Mouse (Mus musculus) midbrain, embryonic 14.5 days (tissue): ENCODE measurements at regions not wholly inside any gene's neighbourhood (a gene's known extent, or its start where the extent isn't known, plus 50 kb on each side); places are given as distances from the start of the nearest gene placed in this dataset.
A peak's percentile ranks its signal among the peaks of the same experiment; 100 is the strongest.
"Not testable (repeated sequence)": the region's sequence is repeated elsewhere in the genome, so short reads cannot be mapped to it uniquely, and the experiment has no call there.

Source experiments
- ATAC-seq: fragments of 200-750 bp; cut with Nextera tagmentation; 2 replicates; pipeline ENCODE4 v1.8.0; 2017; ENCODE audit warnings: moderate number of reproducible peaks, moderate library complexity; ENCODE audit not compliant: low FRiP score, low TSS enrichment
- DNase-seq: peaks from one replicate; pipeline ENCODE4 v3.0.0-alpha.2; 2015
- H3K27ac ChIP-seq: fragments of 300-500 bp; sonication (generic); replicated peaks from 2 replicates; pipeline ENCODE4 v1.5.1; 2014; ENCODE audit warnings: mild to moderate bottlenecking, low read depth, low read length, moderate library complexity
- H3K27me3 ChIP-seq: fragments of 300-500 bp; sonication (generic); 2 replicates; pipeline ENCODE4 v1.6.1; 2014; ENCODE audit warnings: low read length, control low read depth, mixed read lengths; ENCODE audit not compliant: control insufficient read depth, insufficient read depth
- H3K36me3 ChIP-seq: fragments of 300-500 bp; sonication (generic); 2 replicates; pipeline ENCODE4 v1.6.1; 2014; ENCODE audit warnings: low read length, control low read depth; ENCODE audit not compliant: control insufficient read depth, insufficient read depth
- H3K4me1 ChIP-seq: fragments of 300-500 bp; sonication (generic); 2 replicates; pipeline ENCODE4 v1.6.1; 2014; ENCODE audit warnings: mild to moderate bottlenecking, antibody characterized with exemption, low read length, control low read depth; ENCODE audit not compliant: control insufficient read depth, insufficient read depth
- H3K4me2 ChIP-seq: fragments of 300-500 bp; sonication (generic); 2 replicates; pipeline ENCODE4 v1.6.1; 2014; ENCODE audit warnings: mild to moderate bottlenecking, low read length, moderate library complexity
- H3K4me3 ChIP-seq: fragments of 300-500 bp; sonication (generic); replicated peaks from 2 replicates; pipeline ENCODE4 v1.5.1; 2014; ENCODE audit warnings: low read depth, low read length
- H3K9ac ChIP-seq: fragments of 300-500 bp; sonication (generic); replicated peaks from 2 replicates; pipeline ENCODE4 v1.6.1; 2014; ENCODE audit warnings: mild to moderate bottlenecking, low read length, moderate library complexity
- H3K9me3 ChIP-seq: fragments of 300-500 bp; sonication (generic); 2 replicates; pipeline ENCODE4 v1.6.1; 2016; ENCODE audit warnings: low read length, control low read depth, mixed read lengths; ENCODE audit not compliant: control insufficient read depth
- WGBS: fragments of 180-500 bp; shearing (Covaris S2); extraction: QIAGEN DNeasy Blood & Tissue Kit; methylation state at CpG from one replicate; pipeline ENCODE4 v1.1.7; 2014; 5-methylcytosine and 5-hydroxymethylcytosine counted together

DNA sequence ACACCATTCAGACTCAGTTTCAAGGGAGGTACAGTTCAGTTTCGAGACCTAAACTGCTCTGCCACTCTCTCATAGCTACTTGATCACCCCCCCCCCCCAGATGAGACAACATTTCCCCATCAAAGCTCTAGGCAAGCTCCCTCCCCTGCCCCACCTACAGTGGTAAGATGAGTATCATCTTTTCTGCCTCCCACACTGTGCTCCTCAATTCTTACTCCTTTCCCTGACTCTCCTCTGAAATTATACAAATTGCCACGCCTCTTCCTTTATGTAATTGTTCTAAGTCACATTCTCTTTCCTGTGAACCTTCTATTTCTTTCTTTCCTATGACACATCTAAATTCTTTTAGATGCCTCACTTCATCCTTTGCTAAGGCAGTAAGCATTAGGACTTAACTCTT is 321.6 kb downstream of the Htr1b start:
- no peak overlapping the region for H3K4me2 ChIP-seq
- H3K36me3 ChIP-seq: no peaks in the 10 kb centered on the region
- DNase-seq: no peak
- no peaks in the 10 kb centered on the region for H3K4me1 ChIP-seq
- H3K9ac ChIP-seq: no peak overlapping the region
- no peaks in the 10 kb centered on the region for H3K27me3 ChIP-seq
- H3K4me3 ChIP-seq: no peak overlapping the region
- WGBS: 88% methylated on average over 2 of the region's 2 CpGs
- no peaks in the 10 kb centered on the region for H3K9me3 ChIP-seq
- ATAC-seq: no peak
- H3K27ac ChIP-seq: no peak overlapping the region

DNA sequence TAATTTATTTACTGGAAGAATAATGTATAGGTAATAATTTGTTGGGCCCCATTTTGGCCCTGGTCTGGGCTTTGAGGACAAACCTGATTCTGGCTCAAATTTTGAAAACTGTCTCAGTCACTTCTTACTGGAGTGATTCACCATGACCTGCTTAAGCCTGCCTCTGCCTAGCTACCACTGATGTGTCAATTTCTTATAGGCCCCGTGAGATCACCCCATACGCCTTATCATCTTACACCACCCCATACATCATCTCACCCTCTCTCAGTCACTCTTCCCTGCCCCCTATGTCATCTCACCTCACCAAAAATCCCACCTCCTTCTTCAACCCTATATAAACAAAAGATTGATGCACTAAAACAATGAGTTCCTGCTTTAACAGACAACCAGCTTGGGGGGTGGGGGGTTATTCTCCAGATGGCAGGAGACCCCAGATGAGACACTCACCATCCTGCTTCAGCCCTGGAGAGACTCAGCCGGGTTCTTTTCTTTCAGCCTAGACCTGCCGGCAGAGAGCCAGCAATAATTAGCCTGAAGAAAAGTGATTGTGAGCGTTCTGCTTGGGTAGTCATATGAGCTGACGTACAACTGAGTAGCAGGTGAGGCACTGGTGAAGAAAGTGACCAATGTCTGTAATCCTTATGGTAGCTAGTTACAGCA is 325.0 kb downstream of the Htr1b start:
- Histone ChIP-seq H3K4me2 (no peak overlapping the region), H3K27ac (no peak overlapping the region), H3K4me1 (no peaks in the 10 kb centered on the region), H3K9me3 (no peaks in the 10 kb centered on the region), H3K27me3 (no peaks in the 10 kb centered on the region), H3K4me3 (no peak overlapping the region), H3K9ac (no peak overlapping the region), H3K36me3 (no peaks in the 10 kb centered on the region)
- ATAC-seq (peak; percentile 34; the same call in 1 of the 2 replicates), DNase-seq (no peak)
- 64% methylated on average over 6 of the region's 6 CpGs for WGBS

DNA sequence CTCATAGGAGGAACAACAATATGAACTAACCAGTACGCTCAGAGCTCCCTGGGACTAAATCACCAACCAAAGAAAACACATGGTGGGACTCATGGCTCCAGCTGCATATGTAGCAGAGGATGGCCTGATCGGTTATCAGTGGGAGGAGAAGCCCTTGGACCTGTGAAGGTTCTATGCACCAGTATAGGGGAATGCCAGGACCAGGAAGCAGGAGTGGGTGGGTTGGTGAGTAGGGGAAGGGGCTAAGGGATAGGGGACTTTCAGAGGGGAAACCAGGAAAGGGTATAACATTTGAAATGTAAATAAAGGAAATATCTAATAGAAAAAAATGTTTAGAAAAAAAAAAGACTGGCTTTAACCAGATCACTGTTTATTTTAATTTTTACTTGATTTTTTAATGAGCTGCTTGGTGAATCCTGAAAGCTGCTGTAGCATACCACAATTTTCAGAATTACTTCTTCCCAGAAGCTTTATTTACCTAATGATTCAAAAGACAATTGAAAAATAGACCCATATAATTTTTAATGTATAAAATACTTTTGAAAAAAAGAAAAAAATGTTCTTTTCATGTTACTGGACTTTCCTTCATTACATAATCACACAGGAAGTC is 328.1 kb downstream of the Htr1b start:
- H3K36me3 ChIP-seq: no peaks in the 10 kb centered on the region
- H3K9ac ChIP-seq: no peak overlapping the region
- no peak overlapping the region for H3K4me3 ChIP-seq
- no peaks in the 10 kb centered on the region for H3K27me3 ChIP-seq
- no peak overlapping the region for H3K27ac ChIP-seq
- no peak for DNase-seq
- H3K4me1 ChIP-seq: no peaks in the 10 kb centered on the region
- no peak for ATAC-seq
- no peak overlapping the region for H3K4me2 ChIP-seq
- 92% methylated on average over 2 of the region's 2 CpGs for WGBS
- H3K9me3 ChIP-seq: no peaks in the 10 kb centered on the region

DNA sequence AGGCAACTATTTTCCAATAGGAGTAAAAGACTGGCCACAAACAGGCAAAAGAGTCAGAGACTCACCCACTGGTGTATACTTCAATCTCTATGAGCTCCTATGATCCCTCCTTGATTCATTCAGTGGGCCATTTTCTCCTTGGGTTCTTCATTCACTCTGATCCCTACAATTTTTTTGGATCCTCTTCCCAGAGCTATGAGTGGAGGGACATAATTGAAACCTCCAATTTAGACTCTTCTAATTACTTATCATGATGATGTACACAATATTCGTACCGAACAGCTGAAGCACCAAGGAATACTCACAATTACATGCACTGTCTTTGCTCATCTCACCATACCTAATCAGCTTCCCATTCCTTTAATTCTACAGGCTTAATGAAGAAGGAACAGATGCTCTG is 357.9 kb downstream of the Htr1b start:
- WGBS: 87% methylated on average over 2 of the region's 2 CpGs
- Histone ChIP-seq H3K36me3 (no peaks in the 10 kb centered on the region), H3K27me3 (no peaks in the 10 kb centered on the region), H3K9ac (no peak overlapping the region), H3K4me3 (no peak overlapping the region), H3K4me1 (no peaks in the 10 kb centered on the region), H3K9me3 (no peaks in the 10 kb centered on the region), H3K4me2 (no peak overlapping the region), H3K27ac (no peak overlapping the region)
- ATAC-seq: no peak
- no peak for DNase-seq

DNA sequence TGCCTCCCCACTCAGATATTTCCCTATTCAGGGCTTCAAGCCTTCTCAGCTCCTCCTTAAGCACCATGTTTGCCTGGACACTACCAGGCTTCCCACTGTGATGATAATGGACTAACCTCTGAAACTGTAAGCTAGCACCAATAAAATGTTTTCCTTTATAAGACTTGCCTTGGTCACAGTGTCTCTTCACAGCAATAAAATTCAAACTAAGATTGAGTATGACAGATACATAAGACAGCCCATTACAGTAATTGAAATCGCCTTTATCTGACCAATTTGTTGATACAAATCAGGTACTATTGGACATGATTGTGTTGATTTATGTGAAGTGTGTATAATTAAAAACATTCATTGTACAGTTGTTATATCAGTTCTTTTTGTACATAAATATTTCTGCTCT is 358.3 kb downstream of the Htr1b start:
- WGBS: 77% methylated on average over 1 of the region's 1 CpGs
- no peaks in the 10 kb centered on the region for H3K27me3 ChIP-seq
- no peaks in the 10 kb centered on the region for H3K4me1 ChIP-seq
- no peak for DNase-seq
- no peak overlapping the region for H3K27ac ChIP-seq
- H3K36me3 ChIP-seq: no peaks in the 10 kb centered on the region
- no peaks in the 10 kb centered on the region for H3K9me3 ChIP-seq
- ATAC-seq: no peak
- no peak overlapping the region for H3K4me3 ChIP-seq
- no peak overlapping the region for H3K4me2 ChIP-seq
- no peak overlapping the region for H3K9ac ChIP-seq

DNA sequence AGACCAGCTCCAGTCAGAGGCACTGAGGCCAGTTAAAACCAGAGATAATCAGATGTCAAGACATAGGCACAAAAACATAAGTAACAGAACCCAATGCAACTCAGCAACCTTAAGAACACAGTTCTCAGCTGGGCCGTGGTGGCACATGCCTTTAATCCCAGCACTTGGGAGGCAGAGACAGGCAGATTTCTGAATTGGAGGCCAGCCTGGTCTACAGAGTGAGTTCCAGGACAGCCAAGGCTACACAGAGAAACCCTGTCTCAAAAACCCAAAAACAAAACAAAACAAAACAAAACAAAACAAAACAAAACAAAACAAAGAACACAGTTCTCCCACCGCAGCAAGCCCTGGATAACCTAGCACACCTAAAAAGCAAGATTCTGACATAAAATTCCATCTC is 408.7 kb downstream of the Htr1b start:
- not testable (repeated sequence) for ATAC-seq, H3K27ac ChIP-seq, H3K36me3 ChIP-seq, H3K9me3 ChIP-seq, H3K9ac ChIP-seq, H3K4me1 ChIP-seq, H3K27me3 ChIP-seq, H3K4me2 ChIP-seq, H3K4me3 ChIP-seq, DNase-seq
- WGBS: 96% methylated on average over 2 of the region's 2 CpGs

DNA sequence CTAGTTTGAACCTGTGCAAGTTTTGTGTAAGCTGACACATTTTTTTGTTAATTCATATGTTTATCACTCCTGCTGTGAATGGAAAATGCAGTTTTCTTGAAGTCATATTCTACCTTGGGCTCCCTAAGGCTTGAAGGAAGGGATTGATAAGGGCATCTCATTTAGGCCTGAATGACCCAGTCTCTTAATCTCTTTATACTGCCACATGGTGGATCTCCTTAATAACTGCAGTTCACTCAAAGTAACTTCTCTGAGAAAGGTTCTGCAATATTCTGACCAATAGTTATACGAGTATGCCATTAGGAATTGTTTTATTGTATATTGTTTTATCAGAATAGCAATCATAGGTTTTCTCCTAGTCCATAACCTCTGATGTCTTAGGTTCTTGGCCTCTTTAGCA is 415.7 kb downstream of the Htr1b start:
- H3K9ac ChIP-seq: no peak overlapping the region
- no peaks in the 10 kb centered on the region for H3K36me3 ChIP-seq
- H3K4me3 ChIP-seq: no peak overlapping the region
- no peak overlapping the region for H3K27ac ChIP-seq
- H3K4me2 ChIP-seq: no peak overlapping the region
- H3K27me3 ChIP-seq: no peaks in the 10 kb centered on the region
- no peak for DNase-seq
- H3K4me1 ChIP-seq: no peaks in the 10 kb centered on the region
- WGBS: 80% methylated on average over 1 of the region's 1 CpGs
- no peaks in the 10 kb centered on the region for H3K9me3 ChIP-seq
- no peak for ATAC-seq

DNA sequence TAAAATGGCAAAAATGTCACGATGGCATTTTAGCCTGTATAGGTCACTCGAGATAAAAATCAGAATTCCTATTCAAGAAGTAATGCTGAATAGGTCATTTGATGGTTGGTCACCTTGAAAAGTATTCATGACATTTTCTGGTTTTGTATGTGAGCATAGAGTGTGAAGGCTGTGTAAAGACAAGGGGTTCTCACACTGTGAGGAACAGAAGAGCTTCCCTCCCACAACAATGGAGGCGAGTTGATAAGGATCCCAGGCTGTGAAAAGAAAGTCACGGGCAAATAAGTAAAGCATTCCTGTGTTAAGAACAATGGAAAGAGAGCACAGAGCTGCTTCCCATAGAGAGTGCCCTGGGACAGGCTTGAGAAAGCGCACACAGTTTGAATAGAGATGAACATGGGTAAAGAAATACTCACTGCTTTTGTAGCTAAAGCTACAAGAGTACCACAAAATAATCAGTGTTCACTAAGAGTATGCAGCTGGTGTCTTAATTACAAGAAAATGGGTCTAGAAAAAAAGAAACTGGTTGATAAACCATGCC is 418.0 kb downstream of the Htr1b start:
- peak; percentile 11 for DNase-seq
- no peaks in the 10 kb centered on the region for H3K9me3 ChIP-seq

DNA sequence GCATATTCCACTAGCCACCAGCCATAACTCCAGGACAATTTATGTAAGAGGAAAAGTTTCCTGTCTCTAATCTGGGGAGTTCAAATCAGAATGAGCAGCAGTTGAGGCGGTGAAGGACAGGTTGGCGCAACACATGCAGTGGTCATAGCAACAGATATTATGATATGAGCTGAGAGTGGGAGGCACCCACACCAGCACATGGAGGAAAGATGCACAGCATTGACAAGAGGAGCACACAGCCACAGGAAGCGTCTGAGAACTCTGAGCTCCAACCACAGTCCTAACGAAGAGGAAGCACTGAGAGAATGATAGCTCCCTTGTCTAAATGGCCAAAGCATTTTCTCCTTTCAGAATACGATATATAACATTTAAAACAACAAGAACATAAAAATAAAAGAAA is 418.9 kb downstream of the Htr1b start:
- DNase-seq (no peak), ATAC-seq (no peak)
- WGBS: 49% methylated on average over 5 of the region's 5 CpGs
- Histone ChIP-seq H3K36me3 (no peaks in the 10 kb centered on the region), H3K4me1 (no peaks in the 10 kb centered on the region), H3K27me3 (no peaks in the 10 kb centered on the region), H3K27ac (no peak overlapping the region), H3K9ac (no peak overlapping the region), H3K9me3 (no peaks in the 10 kb centered on the region), H3K4me3 (no peak overlapping the region), H3K4me2 (no peak overlapping the region)

More for the DNA sequence above, 418.0 kb downstream of the Htr1b start:
- H3K36me3 ChIP-seq: no peaks in the 10 kb centered on the region
- H3K9ac ChIP-seq: no peak overlapping the region
- no peak overlapping the region for H3K4me2 ChIP-seq
- no peak for ATAC-seq
- no peak overlapping the region for H3K27ac ChIP-seq
- under 1% methylated on average over 5 of the region's 5 CpGs for WGBS
- no peaks in the 10 kb centered on the region for H3K4me1 ChIP-seq
- no peaks in the 10 kb centered on the region for H3K27me3 ChIP-seq
- H3K4me3 ChIP-seq: no peak overlapping the region
